Mouse (Mus musculus): ENCODE results near the gene Tpsab1. TPM values are rescaled to one million over a fixed set of nuclear protein-coding genes. Genes with fewer than 3 reads are reported as not detected.
A peak's percentile ranks its signal among the peaks of the same experiment; 100 is the strongest.

Gene Tpsab1
- polyA plus RNA-seq (2012; ENCODE audit: insufficient read depth, insufficient read length, low replicate concordance, missing spikeins) = not detected in 2 replicates

DNA sequence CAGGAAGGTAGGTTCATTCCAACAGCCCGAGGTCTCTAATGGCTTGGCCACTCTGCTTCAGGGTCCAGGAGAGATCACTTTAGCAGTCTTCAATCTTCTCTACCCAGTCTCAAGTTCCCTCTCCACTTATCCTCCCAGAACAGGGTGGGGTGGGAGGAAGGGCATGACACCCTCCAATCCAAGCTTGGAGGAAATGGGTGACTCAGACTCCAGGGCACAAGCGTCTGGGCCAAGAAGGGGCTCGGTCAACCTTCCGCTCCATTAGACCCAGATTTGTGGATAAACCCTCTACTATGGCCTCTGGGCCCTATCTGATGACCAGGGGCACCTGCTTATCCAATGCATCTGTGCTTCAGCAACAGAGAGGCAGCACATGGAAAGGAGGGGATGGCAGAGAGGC is at the start of gene Tpsab1:
Gene Tpsab1, minus strand, starts transcription at position 101 of the 400 bp plus-strand sequence.
- H3K4me3 ChIP-seq (ENCODE audit: insufficient read depth, low read depth, low read length) = no peak within 1 kb of the TSS
- TF ChIP-seq CTCF (IDR thresholded peaks at IDR 0.05; ENCODE audit: insufficient read depth, low read depth, low read length) (no peak), POLR2A (IDR thresholded peaks at IDR 0.05; ENCODE audit: insufficient read depth, low read depth, low read length) (no peak)
- H3K27ac ChIP-seq (ENCODE audit: insufficient read depth, low read depth, low read length) = no peak within 1 kb of the TSS
- H3K4me1 ChIP-seq (ENCODE audit: control insufficient read depth, insufficient read depth, low read length) = no peaks in the 10 kb centered on the region
- 88% methylated on average over 4 of the region's 4 CpGs for WGBS

- 90% methylated on average over 4 of the region's 4 CpGs for WGBS
- no peak overlapping the region for H3K4me3 ChIP-seq (ENCODE audit: insufficient read depth, low read depth, low read length)
- TF ChIP-seq POLR2A (IDR thresholded peaks at IDR 0.05; ENCODE audit: insufficient read depth, low read depth, low read length) (no peak), CTCF (IDR thresholded peaks at IDR 0.05; ENCODE audit: insufficient read depth, low read depth, low read length) (no peak)
Measured at GRCm38 (mm10) chr17:25394526-25394925, 49.2 kb upstream of the Tpsab1 start.

DNA sequence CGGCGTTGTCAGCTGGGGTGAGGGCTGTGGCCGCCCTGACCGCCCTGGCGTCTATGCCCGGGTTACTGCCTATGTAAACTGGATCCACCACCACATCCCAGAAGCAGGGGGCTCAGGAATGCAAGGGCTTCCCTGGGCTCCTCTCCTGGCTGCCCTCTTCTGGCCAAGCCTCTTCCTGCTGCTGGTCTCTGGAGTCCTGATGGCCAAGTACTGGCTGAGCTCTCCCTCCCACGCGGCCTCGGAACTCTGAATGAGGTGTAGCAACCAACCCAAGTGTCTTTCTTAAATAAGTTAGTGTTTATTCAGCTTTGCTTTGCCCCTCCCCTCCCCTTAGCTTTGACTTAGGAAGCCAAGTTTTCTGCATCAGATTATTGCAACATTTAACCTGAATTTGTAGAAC is 28.6 kb upstream of the Tpsab1 start:
- Histone ChIP-seq H3K4me3 (ENCODE audit: insufficient read depth, low read depth, low read length) (no peak overlapping the region), H3K27ac (ENCODE audit: insufficient read depth, low read depth, low read length) (no peak overlapping the region), H3K4me1 (ENCODE audit: control insufficient read depth, insufficient read depth, low read length) (peaks cover 18% of the 10 kb centered on the region)
- TF ChIP-seq POLR2A (IDR thresholded peaks at IDR 0.05; ENCODE audit: insufficient read depth, low read depth, low read length) = no peak
- TF ChIP-seq CTCF (IDR thresholded peaks at IDR 0.05; ENCODE audit: insufficient read depth, low read depth, low read length) = no peak
- WGBS = 46% methylated on average over 9 of the region's 9 CpGs

More at GRCm38 (mm10) chr17:25394526-25394925, 49.2 kb upstream of the Tpsab1 start:
- Histone ChIP-seq H3K27ac (ENCODE audit: insufficient read depth, low read depth, low read length) (no peak overlapping the region), H3K4me1 (ENCODE audit: control insufficient read depth, insufficient read depth, low read length) (peaks cover 18% of the 10 kb centered on the region)

- H3K4me1 ChIP-seq (ENCODE audit: control insufficient read depth, insufficient read depth, low read length) = peaks cover 18% of the 10 kb centered on the region
- no peak overlapping the region for H3K4me3 ChIP-seq (ENCODE audit: insufficient read depth, low read depth, low read length)
- no peak overlapping the region for H3K27ac ChIP-seq (ENCODE audit: insufficient read depth, low read depth, low read length)
- TF ChIP-seq CTCF (IDR thresholded peaks at IDR 0.05; ENCODE audit: insufficient read depth, low read depth, low read length) = no peak
- no peak for TF ChIP-seq POLR2A (IDR thresholded peaks at IDR 0.05; ENCODE audit: insufficient read depth, low read depth, low read length)
- 51% methylated on average over 8 of the region's 8 CpGs for WGBS
Measured at GRCm38 (mm10) chr17:25372491-25372890, 27.1 kb upstream of the Tpsab1 start.

- 80% methylated on average over 3 of the region's 3 CpGs for WGBS
- no peak within 1 kb of the TSS for H3K27ac ChIP-seq (ENCODE audit: insufficient read depth, low read depth, low read length)
- peaks cover 18% of the 10 kb centered on the region for H3K4me1 ChIP-seq (ENCODE audit: control insufficient read depth, insufficient read depth, low read length)
- H3K4me3 ChIP-seq (ENCODE audit: insufficient read depth, low read depth, low read length) = no peak within 1 kb of the TSS
- TF ChIP-seq CTCF (IDR thresholded peaks at IDR 0.05; ENCODE audit: insufficient read depth, low read depth, low read length) (no peak), POLR2A (IDR thresholded peaks at IDR 0.05; ENCODE audit: insufficient read depth, low read depth, low read length) (no peak)
Measured at GRCm38 (mm10) chr17:25368973-25369372, 23.6 kb upstream of the Tpsab1 start, which contains the start of gene Tpsg1. TSS of gene Tpsg1 (plus strand) at chr17:25369273.

GRCm38 (mm10) chr17:25366005-25366404 is 20.6 kb upstream of the Tpsab1 start, which contains the start of gene Tpsb2:
TSS of gene Tpsb2 (plus strand) at chr17:25366305.
- TF ChIP-seq CTCF (IDR thresholded peaks at IDR 0.05; ENCODE audit: insufficient read depth, low read depth, low read length) (no peak), POLR2A (IDR thresholded peaks at IDR 0.05; ENCODE audit: insufficient read depth, low read depth, low read length) (no peak)
- no peak within 1 kb of the TSS for H3K4me3 ChIP-seq (ENCODE audit: insufficient read depth, low read depth, low read length)
- WGBS = 76% methylated on average over 2 of the region's 2 CpGs
- no peaks in the 10 kb centered on the region for H3K4me1 ChIP-seq (ENCODE audit: control insufficient read depth, insufficient read depth, low read length)
- no peak within 1 kb of the TSS for H3K27ac ChIP-seq (ENCODE audit: insufficient read depth, low read depth, low read length)

DNA sequence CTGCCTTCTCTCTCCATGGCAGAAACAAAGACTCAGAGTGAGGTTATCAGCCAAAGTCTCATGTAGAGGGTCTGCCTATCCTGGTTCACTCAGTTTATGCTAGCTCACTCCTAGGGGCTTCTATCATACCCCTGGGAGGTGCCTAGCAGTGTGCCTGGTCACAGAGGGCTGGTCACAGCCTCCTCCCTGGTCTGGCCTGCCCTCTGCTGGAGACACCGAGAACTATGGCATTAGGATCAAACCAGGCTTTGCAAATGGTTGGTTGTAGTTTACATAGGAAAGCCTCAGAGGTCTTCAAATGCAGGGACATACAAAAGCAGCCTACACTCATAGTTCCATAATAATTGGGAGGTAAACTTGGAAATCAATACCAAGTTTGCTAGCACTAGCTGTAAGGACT is 18.4 kb upstream of the Tpsab1 start:
- H3K4me3 ChIP-seq (ENCODE audit: insufficient read depth, low read depth, low read length) = no peak overlapping the region
- WGBS = 5% methylated on average over 1 of the region's 1 CpGs
- TF ChIP-seq CTCF (IDR thresholded peaks at IDR 0.05; ENCODE audit: insufficient read depth, low read depth, low read length) = peak; percentile 47; the same call in 1 of the 2 replicates
- no peak for TF ChIP-seq POLR2A (IDR thresholded peaks at IDR 0.05; ENCODE audit: insufficient read depth, low read depth, low read length)
- no peaks in the 10 kb centered on the region for H3K4me1 ChIP-seq (ENCODE audit: control insufficient read depth, insufficient read depth, low read length)
- H3K27ac ChIP-seq (ENCODE audit: insufficient read depth, low read depth, low read length) = no peak overlapping the region

DNA sequence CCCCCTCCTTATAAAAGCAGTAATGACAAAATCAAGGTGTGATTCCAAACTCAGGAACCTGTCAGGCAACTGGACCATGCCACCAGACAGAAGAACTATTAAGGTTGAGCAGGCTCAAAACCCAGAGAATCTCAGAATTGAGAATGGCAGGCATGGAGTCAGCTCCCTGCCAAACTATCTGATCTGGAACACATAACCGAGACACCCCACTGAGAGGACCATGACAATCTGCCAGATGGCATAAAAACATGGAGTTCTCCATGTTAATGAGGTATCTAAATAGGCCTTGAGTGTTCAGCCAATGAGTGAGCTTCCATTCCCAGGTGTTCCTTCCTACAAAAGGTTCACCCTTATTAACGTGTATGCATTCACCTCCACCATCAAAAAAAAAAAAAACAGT is 15.9 kb upstream of the Tpsab1 start:
- H3K4me3 ChIP-seq (ENCODE audit: insufficient read depth, low read depth, low read length) = no peak overlapping the region
- TF ChIP-seq CTCF (IDR thresholded peaks at IDR 0.05; ENCODE audit: insufficient read depth, low read depth, low read length) = no peak
- TF ChIP-seq POLR2A (IDR thresholded peaks at IDR 0.05; ENCODE audit: insufficient read depth, low read depth, low read length) = no peak
- 56% methylated on average over 2 of the region's 2 CpGs for WGBS
- H3K4me1 ChIP-seq (ENCODE audit: control insufficient read depth, insufficient read depth, low read length) = no peaks in the 10 kb centered on the region
- H3K27ac ChIP-seq (ENCODE audit: insufficient read depth, low read depth, low read length) = no peak overlapping the region

DNA sequence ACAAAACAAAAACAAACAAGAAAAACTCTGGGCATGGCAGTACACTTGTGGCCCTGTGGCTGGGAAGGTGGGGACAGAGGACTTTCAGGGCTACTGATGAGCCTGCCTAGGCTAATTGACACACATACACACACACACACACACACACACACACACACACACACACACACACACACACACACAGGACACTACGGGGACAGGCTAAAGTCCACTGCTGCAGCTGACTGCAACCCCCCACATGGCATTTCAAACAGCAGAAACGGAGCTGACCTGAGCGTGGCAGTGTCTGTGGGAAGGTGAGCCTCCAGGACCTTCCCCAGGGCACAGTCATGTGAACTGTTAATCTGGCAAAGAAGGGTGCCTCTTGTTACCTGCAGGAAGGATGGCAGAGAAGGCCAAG is 3.9 kb downstream of the Tpsab1 start:
- no peak for TF ChIP-seq POLR2A (IDR thresholded peaks at IDR 0.05; ENCODE audit: insufficient read depth, low read depth, low read length)
- TF ChIP-seq CTCF (IDR thresholded peaks at IDR 0.05; ENCODE audit: insufficient read depth, low read depth, low read length) = no peak
- WGBS = 72% methylated on average over 3 of the region's 3 CpGs
- H3K4me1 ChIP-seq (ENCODE audit: control insufficient read depth, insufficient read depth, low read length) = peaks cover 4% of the 10 kb centered on the region; the same call in 1 of the 2 replicates
- H3K27ac ChIP-seq (ENCODE audit: insufficient read depth, low read depth, low read length) = no peak overlapping the region
- H3K4me3 ChIP-seq (ENCODE audit: insufficient read depth, low read depth, low read length) = no peak overlapping the region

All from olfactory bulb, adult 2 months (tissue).